24 mouse cellular contexts compared by ENCODE assay signal in the genomic region with DNA sequence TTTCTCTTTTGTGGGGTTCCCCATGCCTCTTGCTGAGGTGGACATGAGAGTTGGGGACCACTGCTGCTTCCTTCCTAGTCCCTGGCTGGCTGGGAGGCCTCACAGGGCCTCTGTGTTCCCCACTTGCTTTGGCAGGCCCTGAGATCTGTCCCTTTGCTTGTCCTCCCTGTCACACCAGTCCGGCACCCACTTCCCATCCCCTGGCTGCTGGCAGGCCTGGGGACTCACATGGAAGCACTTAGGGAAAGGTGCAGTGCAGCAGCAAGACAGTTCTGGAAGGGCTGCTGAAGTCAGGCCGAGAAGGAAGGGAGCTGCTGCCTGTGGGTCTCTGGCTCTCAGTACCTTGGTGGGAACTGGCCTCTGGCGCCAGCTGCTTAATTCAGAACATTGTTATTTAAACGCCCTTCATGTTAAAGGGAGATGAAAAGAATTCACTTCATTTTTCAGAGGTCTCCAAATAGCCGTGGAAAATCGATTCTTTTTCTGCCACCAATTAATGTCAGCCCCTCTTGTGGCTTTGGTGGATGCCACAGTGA. TPM values are rescaled to one million over a fixed set of nuclear protein-coding genes. Genes with fewer than 3 reads are reported as not detected.
DNase-seq lines count a peak whose midpoint lies in the region; ATAC-seq and TF ChIP-seq lines count a peak whose summit lies in the region.
"Had no signal": no experiment of that assay in that cellular context is flagged by ENCODE, and none has a peak within 500 bp of the region (broad histone marks: within the 10 kb centered on the region; RNA-seq: fewer than 3 reads in every experiment).

No protein-coding gene starts in this region.

- peak overlapping the region; percentile 65; the same call in 1 of the 2 replicates for H3K27ac ChIP-seq in hindbrain, embryonic 11.5 days (ENCODE audit: low read depth, low read length)
- H3K27ac ChIP-seq in hindbrain, postnatal 0 days = no peak overlapping the region
- H3K27ac ChIP-seq: heart, embryonic 15.5 days; hindbrain, embryonic 15.5 days; layer of hippocampus, adult 2 months; macrophage; midbrain, embryonic 12.5 days had no signal

- DNase-seq in embryo, embryonic 11 days = peak; percentile 37
- DNase-seq in embryo, embryonic 9.5 days (ENCODE audit: extremely low spot score) = no peak
- peak; percentile 36 for DNase-seq in hindbrain, embryonic 11.5 days (ENCODE audit: low spot score)
- DNase-seq in hindbrain, postnatal 0 days (ENCODE audit: low spot score) = no peak
- DNase-seq in brain, embryonic 14.5 days (ENCODE audit: low read depth) = peak; percentile 38
- peak; percentile 37 for DNase-seq in mesoderm, embryonic 11.5 days (ENCODE audit: low read depth, low spot score)
- no peak for DNase-seq in right cerebral cortex, postnatal 14 days
- DNase-seq: adrenal gland, postnatal 25 days; cerebellum, adult 11 months; cerebellum, adult 9-11 months; gastrocnemius, postnatal 10 days; heart, postnatal 36 days; kidney, postnatal 25 days; thymus, adult 2 months; thymus, postnatal 4 days had no signal

- no peak overlapping the region for H3K9ac ChIP-seq in hindbrain, embryonic 11.5 days (ENCODE audit: low read depth, low read length)
- no peak overlapping the region for H3K9ac ChIP-seq in hindbrain, postnatal 0 days (replicated peaks; ENCODE audit: low read length)
- H3K9ac ChIP-seq: heart, embryonic 15.5 days; hindbrain, embryonic 15.5 days; midbrain, embryonic 12.5 days had no signal

- TF ChIP-seq CTCF in hindbrain, postnatal 0 days (IDR thresholded peaks at IDR 0.05; ENCODE audit: low read depth) = no peak
- no peak for TF ChIP-seq CTCF in brain, embryonic 14.5 days (IDR thresholded peaks at IDR 0.05; ENCODE audit: borderline replicate concordance, extremely low read depth, insufficient read depth, insufficient read length)

- whole genome bisulfite sequencing in hindbrain, embryonic 11.5 days = 29% methylated on average over 6 of the region's 6 CpGs
- 37% methylated on average over 6 of the region's 6 CpGs for WGBS in hindbrain, postnatal 0 days

- ATAC-seq in hindbrain, embryonic 11.5 days (ENCODE audit: low FRiP score) = peak; percentile 56; the same call in 1 of the 2 replicates
- no peak for ATAC-seq in hindbrain, postnatal 0 days
- ATAC-seq: CD4-positive, CD25-positive, alpha-beta regulatory T cell, adult 4 months; forebrain, embryonic 14.5 days; intestine, embryonic 16.5 days had no signal

- no peaks in the 10 kb centered on the region for H3K36me3 ChIP-seq in hindbrain, embryonic 11.5 days (ENCODE audit: control insufficient read depth, insufficient read depth, low read length)
- no peaks in the 10 kb centered on the region for H3K36me3 ChIP-seq in hindbrain, postnatal 0 days (ENCODE audit: insufficient read depth, low read length)
- H3K36me3 ChIP-seq: heart, embryonic 15.5 days; hindbrain, embryonic 15.5 days; midbrain, embryonic 12.5 days had no signal

- no peak overlapping the region for H3K4me2 ChIP-seq in hindbrain, embryonic 11.5 days (replicated peaks; ENCODE audit: low read depth, low read length)
- no peak overlapping the region for H3K4me2 ChIP-seq in hindbrain, postnatal 0 days (ENCODE audit: low read depth, low read length)
- H3K4me2 ChIP-seq: heart, embryonic 15.5 days; hindbrain, embryonic 15.5 days; midbrain, embryonic 12.5 days had no signal

- H3K4me1 ChIP-seq in hindbrain, embryonic 11.5 days (replicated peaks; ENCODE audit: control insufficient read depth, insufficient read depth, low read length) = 0 out of 2 replicates have a peak, but pooled peaks cover 3% of the 10 kb centered on the region
- H3K4me1 ChIP-seq in hindbrain, postnatal 0 days (ENCODE audit: insufficient read depth, low read length) = no peaks in the 10 kb centered on the region

- H3K27me3 ChIP-seq in hindbrain, embryonic 11.5 days (ENCODE audit: control insufficient read depth, insufficient read depth, low read length) = no peaks in the 10 kb centered on the region
- H3K27me3 ChIP-seq in hindbrain, postnatal 0 days (ENCODE audit: insufficient read depth, low read length) = no peaks in the 10 kb centered on the region
- H3K27me3 ChIP-seq: hindbrain, embryonic 15.5 days had no signal

- H3K9me3 ChIP-seq in hindbrain, embryonic 11.5 days (ENCODE audit: control insufficient read depth, low read length) = no peaks in the 10 kb centered on the region
- H3K9me3 ChIP-seq in hindbrain, postnatal 0 days (ENCODE audit: low read length) = no peaks in the 10 kb centered on the region
- H3K9me3 ChIP-seq: heart, embryonic 15.5 days; hindbrain, embryonic 15.5 days; midbrain, embryonic 12.5 days had no signal

- TF ChIP-seq POLR2A in brain, embryonic 14.5 days (IDR thresholded peaks at IDR 0.05; ENCODE audit: borderline replicate concordance, extremely low read depth, insufficient read depth, insufficient read length, poor library complexity, severe bottlenecking) = no peak

- H3K4me3 ChIP-seq in hindbrain, embryonic 11.5 days (ENCODE audit: low read depth, low read length) = no peak overlapping the region
- H3K4me3 ChIP-seq in hindbrain, postnatal 0 days (ENCODE audit: low read length) = no peak overlapping the region
- H3K4me3 ChIP-seq: heart, embryonic 15.5 days; hindbrain, embryonic 15.5 days; layer of hippocampus, adult 2 months; midbrain, embryonic 12.5 days; myocyte had no signal

RNA-seq across cellular contexts. Expression of a gene that starts 53.9 kb away (rescaled TPM):
- polyA plus RNA-seq in hindbrain, embryonic 11.5 days (2014; fragmentation: Nextera tagmentation; extraction: Ambion mirVana) = 3.9 and 4.0 TPM in 2 replicates
- total RNA-seq in hindbrain, postnatal 0 days (2014; rRNA removed) = 0.93 and 1.4 TPM in 2 replicates
- polyA plus RNA-seq in hindbrain, postnatal 0 days (2015; fragmentation: Nextera tagmentation; extraction: Ambion mirVana) = 1.6 and 2.1 TPM in 2 replicates
- polyA plus RNA-seq in brain, embryonic 14.5 days (2012; rRNA removed) = 0.62 and 0.85 TPM in 2 replicates

Comparison
In these comparisons a context has a peak if more than half of its experiments do, and no peak if none do; other contexts are left out.
1. DNase-seq: peak in embryo, embryonic 11 days (single experiment), hindbrain, embryonic 11.5 days (single experiment), brain, embryonic 14.5 days (single experiment) and mesoderm, embryonic 11.5 days (single experiment); none in embryo, embryonic 9.5 days (single experiment), hindbrain, postnatal 0 days (single experiment) and right cerebral cortex, postnatal 14 days (single experiment).